Mouse (Mus musculus): ENCODE data around the gene Trio.

GRCm38 (mm10) chr15:27960642-27961041 lies 65.0 kb downstream of the Trio start:
- TF ChIP-seq CTCF (IDR thresholded peaks at IDR 0.05; ENCODE audit: insufficient read depth, low read length) (no peak), POLR2A (IDR thresholded peaks at IDR 0.05; ENCODE audit: borderline replicate concordance, extremely low read depth, low read depth, low read length) (no peak)
